Mouse (Mus musculus) C2C12 (cell line): ENCODE measurements around the gene Dus1l.

Source experiments
- CEBPB ChIP-seq: IDR thresholded peaks from one replicate; pipeline ENCODE4 v1.6.1; 2011; ENCODE audit warnings: low read depth, mild to moderate bottlenecking, control low read depth, moderate library complexity
- CTCF ChIP-seq: IDR thresholded peaks from one replicate; pipeline ENCODE4 v1.5.1; 2011; ENCODE audit not compliant: control insufficient read depth, insufficient read depth, insufficient read length
- MYOD1 ChIP-seq: IDR thresholded peaks from one replicate; pipeline ENCODE4 v1.6.1; 2011; ENCODE audit warnings: low read depth; ENCODE audit not compliant: control insufficient read depth, insufficient read length
- MYOG ChIP-seq: IDR thresholded peaks from one replicate; pipeline ENCODE4 v1.6.1; 2011; ENCODE audit not compliant: control insufficient read depth, insufficient read length; ENCODE audit errors: extremely low read depth

GRCm38 (mm10) chr11:120844329-120844728 is 48.1 kb upstream of the Dus1l start:
- no peak for TF ChIP-seq CTCF
- TF ChIP-seq CEBPB, result no peak
- TF ChIP-seq MYOG, result no peak
- no peak for TF ChIP-seq MYOD1
